Mouse (Mus musculus) layer of hippocampus, adult 11-12 months (tissue): Measurements from ENCODE around the gene Yipf2.
A peak's percentile ranks its signal among the peaks of the same experiment; 100 is the strongest.

Experiments
- DNase-seq: peaks from one replicate; pipeline ENCODE4 v3.0.0; 2022; ENCODE audit warnings: low spot score

Yipf2 gene

DNA sequence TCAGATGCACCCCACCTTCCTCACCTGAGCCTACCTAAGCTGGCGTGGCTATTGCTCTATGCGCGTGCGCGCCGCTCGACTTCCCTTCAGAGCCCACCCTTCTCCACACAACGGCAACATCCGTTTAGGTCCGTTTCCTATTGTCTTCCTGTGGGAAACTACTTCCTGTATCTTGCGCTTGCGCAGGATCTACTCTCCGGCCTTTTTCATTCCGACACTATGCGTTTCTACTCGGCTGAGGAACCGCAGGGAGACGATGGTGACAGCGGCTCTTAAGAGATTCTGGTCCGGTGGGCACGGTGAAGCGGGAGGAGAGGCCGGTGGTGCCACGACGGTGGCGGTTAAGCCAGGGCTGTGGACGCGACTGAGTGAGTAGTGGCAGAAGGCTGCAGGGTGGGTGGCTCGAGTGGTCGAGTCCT is at the start of gene Yipf2, which contains the start of gene Timm29:
Gene Yipf2 (minus strand): TSS at position 126 of the 419 bp plus-strand sequence.
Gene Timm29 (plus strand): TSS at position 20 of the 419 bp plus-strand sequence.
- peak; percentile 96 for DNase-seq

- DNase-seq: no peak
Observed at GRCm38 (mm10) chr9:21639031-21639430, 46.4 kb upstream of the Yipf2 start.

- no peak for DNase-seq
Observed at GRCm38 (mm10) chr9:21635639-21636038, 43.0 kb upstream of the Yipf2 start.

- no peak for DNase-seq
Observed at GRCm38 (mm10) chr9:21633106-21633505, 40.5 kb upstream of the Yipf2 start.

GRCm38 (mm10) chr9:21630673-21631072 is 38.0 kb upstream of the Yipf2 start:
- DNase-seq: peak; percentile 67

DNA sequence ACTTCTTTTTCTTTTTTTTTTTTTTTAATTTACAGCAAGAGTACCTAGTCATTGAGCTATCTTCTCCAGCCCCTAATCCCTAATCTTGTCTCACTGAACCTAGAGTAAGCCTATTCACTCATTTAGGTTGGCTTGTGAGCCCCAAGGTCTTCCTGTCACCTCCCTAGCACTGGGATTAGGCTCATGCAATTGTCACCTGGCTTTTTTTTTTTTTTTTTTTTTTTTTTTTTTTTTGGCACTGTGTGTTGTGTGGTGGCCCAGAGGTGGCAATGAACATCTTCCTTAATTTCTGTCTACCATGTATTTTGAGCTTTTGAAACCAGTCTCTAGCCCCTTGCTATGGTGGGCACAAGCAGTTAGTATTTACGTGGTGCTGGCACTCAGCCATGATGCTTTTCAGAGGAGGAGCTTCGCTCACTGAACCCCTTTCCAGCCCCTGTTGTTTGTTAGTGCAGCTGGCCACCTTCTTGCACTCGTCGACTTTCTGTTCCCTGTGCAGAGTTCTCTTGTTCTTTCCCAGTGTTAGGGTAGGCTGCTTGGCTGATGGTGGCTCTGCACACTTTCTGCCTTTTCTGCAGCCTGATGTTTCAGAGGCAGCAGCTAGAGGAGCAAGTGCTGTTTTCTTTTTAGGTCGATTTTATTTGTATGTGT is 34.6 kb upstream of the Yipf2 start:
- DNase-seq: no peak

- no peak for DNase-seq
Observed at GRCm38 (mm10) chr9:21626571-21626970, 33.9 kb upstream of the Yipf2 start.

DNA sequence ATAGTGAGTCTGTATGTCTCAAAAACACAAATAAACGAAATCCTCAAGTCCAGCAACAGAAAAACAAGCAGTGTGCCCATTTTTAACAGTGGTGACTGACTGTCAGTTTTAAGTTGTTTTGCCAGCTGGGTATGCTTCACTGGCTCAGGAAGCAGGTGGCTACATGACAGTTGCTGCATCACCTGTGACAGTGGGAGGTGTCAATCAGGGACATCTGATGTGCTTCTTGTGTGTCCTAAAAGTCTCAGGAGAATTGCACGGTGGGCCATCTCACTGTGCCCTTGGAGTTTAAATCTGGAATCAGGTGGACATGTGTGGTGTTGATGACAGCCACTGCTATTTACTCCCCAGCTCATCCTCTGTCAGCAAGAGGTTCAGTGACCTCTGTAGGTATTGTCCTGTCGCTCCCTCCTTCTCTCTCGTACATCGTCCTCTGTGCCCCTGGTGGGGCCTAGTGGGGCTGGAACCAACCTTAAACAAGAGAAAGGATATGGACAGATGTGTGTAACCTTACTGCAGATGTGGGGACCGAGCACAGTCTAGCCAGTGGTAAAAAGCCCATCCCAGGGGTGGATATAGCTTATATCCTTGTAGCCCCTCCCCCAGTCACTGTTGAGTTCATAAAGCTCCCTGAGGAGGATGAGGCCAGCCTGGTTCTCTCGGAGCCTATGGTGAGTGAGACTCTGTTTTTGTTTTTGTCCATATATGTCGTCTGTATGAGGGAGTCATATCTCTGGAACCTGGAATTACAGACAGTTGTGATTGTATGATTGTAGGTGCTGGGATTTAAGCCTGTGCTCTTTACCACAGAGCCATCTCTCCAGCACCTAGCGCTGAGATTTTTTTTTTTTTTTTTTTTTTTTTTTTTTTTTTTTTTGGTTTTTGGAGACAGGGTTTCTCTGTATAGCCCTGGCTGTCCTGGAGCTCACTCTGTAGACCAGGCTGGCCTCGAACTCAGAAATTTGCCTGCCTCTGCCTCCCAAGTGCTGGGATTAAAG is 33.0 kb upstream of the Yipf2 start:
- DNase-seq: no peak

DNA sequence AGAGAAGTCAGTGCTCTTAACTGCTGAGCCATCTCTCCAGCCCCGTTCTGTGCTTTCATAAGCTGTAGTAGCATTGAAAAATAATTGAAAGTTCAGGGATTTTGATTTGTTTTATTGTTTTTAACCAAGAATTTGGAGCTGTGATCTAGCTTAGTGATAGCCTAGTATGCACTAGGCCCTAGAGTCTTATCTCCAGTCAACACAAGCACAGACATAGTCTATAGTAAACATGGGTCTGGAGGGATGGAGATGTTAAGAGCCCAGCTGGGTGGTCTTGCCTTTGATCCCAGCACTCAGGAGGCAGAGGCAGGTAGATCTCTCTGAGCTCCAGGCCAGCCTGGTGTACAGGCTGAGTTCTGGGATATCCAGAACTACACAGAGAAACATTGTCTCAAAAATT is 30.0 kb upstream of the Yipf2 start:
- no peak for DNase-seq

DNA sequence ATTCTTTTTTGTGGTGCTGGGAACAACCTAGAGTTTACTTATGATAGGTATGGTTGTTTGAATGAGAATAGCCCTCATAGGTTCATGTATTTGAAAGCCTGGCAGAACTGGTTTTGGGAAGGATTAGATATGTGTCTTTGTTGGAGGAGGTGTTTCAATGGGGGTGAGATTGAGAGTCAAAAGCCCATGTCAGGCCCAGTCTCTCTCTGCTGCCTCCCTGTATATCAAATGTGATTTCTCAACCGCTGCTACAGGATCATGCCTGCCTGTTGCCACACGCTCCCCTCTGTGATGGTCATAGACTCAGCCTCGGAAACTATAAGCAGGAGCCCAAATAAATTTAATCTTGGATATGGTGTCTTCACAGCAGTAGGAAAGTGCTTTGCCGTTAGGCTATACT is 27.6 kb upstream of the Yipf2 start:
- DNase-seq: no peak

GRCm38 (mm10) chr9:21617066-21617465 is 24.4 kb upstream of the Yipf2 start:
- DNase-seq: no peak

DNA sequence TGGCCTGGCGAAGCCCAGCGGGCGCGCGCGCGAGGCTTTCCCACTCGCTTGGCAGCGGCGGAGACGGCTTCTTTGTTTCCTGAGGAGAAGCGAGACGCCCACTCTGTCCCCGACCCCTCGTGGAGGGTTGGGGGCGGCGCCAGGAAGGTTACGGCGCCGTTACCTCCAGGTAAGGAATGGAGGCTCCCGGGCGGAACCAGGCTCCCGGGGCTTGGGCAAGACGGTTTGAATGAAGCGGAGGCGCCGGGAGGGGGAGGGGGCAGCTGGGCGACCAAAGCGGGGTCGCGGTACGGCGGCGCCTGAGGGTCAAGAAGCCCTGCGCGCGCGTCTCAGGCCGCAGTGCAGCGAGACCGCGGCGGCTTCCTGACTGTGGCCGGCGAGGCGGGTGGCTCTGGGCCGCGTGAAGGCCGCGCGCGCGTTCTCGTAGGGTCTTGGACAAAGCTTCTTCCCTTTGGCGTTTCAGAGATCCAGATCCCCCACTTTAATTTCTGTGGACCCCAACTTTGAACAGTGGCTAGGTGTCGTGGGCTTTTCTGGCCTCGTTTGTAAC is 23.7 kb upstream of the Yipf2 start:
- peak; percentile 88 for DNase-seq

DNA sequence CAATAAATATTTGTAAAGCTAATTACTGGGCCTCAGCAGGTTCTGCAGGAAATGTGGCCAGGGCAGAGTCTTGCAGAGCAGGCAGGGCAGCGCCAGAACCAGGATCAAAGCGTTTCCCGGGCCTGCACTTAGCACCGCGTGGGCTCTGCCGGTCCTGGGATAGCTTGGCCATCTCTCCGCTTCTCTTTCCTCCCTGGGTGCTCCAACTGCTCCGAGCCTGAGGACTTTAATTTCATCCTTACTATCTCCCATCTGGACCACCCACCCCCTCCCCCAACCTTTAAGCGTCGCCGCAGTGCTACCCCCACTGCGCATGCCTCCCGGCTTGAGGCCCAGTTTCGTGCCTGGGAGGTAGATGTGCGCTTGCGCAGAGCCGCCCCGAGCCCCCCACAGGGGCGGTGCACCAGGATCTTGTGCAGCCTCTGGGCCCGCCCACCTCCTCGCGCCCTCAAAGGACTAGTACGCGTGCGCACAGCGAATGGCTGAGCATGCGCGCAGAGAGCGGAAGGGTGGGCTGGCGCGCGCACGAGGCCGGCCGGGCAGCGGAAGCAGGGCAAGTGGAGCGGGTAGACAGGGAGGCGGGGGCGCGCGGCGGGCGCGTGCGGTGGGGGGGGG is 23.1 kb upstream of the Yipf2 start, which contains the start of gene Smarca4:
Gene Smarca4 (plus strand): TSS at position 553 of the 615 bp plus-strand sequence.
- DNase-seq: peak; percentile 100

DNA sequence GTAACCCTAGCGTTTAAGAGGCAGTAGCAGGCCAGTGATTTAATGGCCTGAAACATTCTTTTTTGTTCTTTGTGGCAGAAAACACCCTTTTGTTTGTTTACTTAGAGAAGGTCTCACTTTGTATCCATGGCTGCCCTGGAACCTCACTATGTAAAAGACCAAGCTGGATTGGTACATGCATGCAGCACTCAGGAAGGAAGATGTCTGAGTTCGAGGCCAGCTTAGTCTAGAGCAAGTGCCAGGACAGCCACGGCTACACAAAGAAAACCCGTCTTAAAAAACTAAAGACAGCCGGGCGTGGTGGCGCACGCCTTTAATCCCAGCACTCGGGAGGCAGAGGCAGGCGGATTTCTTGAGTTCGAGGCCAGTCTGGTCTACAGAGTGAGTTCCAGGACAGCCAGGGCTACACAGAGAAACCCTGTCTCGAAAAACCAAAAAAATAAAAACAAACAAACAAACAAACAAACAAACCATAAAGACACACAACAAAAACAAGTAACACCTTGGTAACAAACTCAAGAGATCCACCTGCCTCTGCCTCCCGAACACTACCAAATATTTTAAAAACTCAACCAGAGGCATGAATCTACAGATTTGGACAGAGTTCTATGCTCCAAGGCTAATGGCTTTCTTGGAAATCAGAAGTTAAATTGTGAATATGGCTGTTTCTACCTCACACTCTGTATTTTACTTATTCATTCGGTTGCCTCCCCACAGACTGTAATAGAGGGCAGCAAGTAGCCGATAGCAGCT is 22.4 kb upstream of the Yipf2 start:
- DNase-seq: no peak

- DNase-seq: no peak
Observed at GRCm38 (mm10) chr9:21609861-21610260, 17.2 kb upstream of the Yipf2 start.

GRCm38 (mm10) chr9:21606648-21607047 is 14.0 kb upstream of the Yipf2 start:
- DNase-seq: no peak

DNA sequence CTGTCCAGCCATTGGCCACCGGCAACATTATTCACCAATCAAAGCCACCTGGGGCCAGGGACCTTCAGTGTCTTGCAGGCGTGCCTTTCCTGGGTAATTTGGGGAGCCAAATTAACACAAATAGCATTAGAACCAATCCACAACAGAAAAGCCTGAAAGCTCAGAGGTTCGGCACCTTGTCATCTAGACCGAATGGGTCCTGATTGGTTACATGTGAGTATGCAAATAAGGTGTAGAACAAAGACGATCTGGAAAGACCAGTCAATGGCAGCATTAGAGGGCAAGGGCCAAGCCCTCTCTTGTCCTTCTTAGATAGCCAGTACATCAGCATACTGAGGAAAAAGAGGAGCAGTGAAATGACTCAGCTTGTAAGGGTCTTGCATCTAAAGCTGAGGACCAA is 13.2 kb upstream of the Yipf2 start:
- no peak for DNase-seq

- DNase-seq: no peak
Observed at GRCm38 (mm10) chr9:21604119-21604518, 11.5 kb upstream of the Yipf2 start.

DNA sequence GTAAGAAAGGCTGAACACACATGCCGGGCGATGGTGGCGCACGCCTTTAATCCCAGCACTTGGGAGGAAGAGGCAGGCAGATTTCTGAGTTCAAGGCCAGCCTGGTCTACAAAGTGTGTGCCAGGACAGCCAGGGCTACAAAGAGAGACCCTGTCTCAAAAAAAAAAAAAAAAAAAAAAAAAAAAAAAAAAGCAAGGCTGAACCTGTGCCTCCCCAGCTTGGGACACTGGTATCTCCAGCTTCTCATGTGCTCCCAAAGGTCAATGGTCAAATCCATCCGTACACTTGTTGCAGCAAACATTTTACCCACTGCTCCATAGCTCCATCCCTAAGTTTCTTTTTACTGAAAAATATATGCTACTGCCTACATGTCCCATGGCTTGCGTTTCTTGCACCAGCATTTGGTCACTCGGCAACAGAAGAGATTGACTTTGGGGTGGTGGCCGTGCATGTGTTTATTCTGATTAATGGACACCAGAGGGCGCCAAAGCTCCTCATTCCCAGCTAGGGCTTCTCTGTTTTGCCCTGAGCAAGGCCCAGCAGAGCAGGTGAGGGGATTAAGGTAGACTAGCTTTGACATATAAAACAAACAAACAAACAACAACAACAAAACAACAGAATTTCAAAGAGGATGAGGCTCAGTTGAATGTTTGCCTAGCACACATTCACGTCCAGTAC is 9.2 kb upstream of the Yipf2 start:
- DNase-seq: peak; percentile 73

GRCm38 (mm10) chr9:21601073-21601472 is 8.4 kb upstream of the Yipf2 start:
- no peak for DNase-seq

DNA sequence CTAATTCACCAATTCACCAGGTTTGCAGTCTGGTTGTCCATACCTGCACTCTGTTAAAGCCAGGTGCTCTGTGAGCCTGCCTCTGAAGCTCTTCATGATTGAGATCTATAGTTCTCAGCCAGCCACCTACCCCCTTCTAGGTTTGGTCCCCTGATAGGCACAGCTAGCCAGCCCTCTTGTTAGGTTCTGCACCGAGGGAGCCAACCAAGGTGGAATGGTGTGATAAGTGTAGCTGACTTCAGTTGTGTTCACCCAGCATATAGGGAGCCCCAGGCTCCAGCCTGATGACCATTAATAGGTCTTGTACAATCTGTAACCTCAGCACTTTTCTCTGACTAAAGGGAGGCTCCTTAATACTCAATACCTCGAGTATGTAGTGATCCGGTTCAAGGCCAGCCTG is 7.6 kb upstream of the Yipf2 start:
- no peak for DNase-seq
